Mouse (Mus musculus): ENCODE data around the gene Exosc5. TPM values are rescaled to one million over a fixed set of nuclear protein-coding genes. Genes with fewer than 3 reads are reported as not detected.
A peak's percentile ranks its signal among the peaks of the same experiment; 100 is the strongest.

The Exosc5 gene
- polyA plus RNA-seq, 1 experiment from 2014 or later = 93.5 TPM

DNA sequence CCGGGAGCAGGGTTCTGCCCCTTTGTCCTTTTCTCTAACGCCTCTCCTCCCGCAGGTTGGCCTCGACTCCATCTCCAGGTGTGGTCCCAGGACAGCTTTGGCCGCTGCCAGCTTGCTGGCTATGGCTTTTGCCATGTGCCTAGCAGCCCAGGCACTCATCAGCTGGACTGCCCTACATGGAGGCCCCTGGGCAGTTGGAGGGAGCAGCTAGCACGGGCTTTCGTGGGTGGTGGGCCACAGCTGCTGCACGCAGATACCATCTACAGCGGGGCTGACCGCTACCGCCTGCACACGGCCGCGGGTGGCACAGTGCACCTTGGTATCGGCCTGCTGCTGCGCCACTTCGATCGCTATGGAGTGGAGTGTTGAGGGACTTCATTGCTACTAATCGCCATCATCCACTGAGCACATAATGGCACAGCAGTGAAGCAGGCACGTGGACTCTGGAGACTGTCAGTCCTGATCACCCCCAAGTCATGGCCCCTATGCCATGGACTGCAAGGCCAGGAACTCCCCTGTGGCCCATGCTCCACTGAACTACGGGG is 27.0 kb downstream of the Exosc5 start:
- H3K4me1 ChIP-seq = peaks cover 59% of the 10 kb centered on the region
- peaks cover 10% of the 10 kb centered on the region; the same call in 1 of the 2 replicates for H3K36me3 ChIP-seq (replicated peaks)
- no peaks in the 10 kb centered on the region for H3K9me3 ChIP-seq
- no peak overlapping the region for H3K27ac ChIP-seq (replicated peaks)
- DNase-seq (ENCODE audit: low spot score) = no peak
- peak overlapping the region; percentile 67 for H3K4me3 ChIP-seq
- WGBS = 71% methylated on average over 21 of the region's 21 CpGs
- H3K27me3 ChIP-seq (replicated peaks; ENCODE audit: low read depth, poor library complexity, severe bottlenecking) = peaks cover 69% of the 10 kb centered on the region

- peaks cover 78% of the 10 kb centered on the region for H3K27me3 ChIP-seq (replicated peaks; ENCODE audit: low read depth, poor library complexity, severe bottlenecking)
- WGBS = 1% methylated on average over 69 of the region's 69 CpGs
- peak; percentile 78 for DNase-seq (ENCODE audit: low spot score)
Measured at GRCm38 (mm10) chr7:25686680-25687531, 27.9 kb downstream of the Exosc5 start, which contains the start of gene Tgfb1. Gene Tgfb1, plus strand, starts transcription at chr7:25687002.

DNA sequence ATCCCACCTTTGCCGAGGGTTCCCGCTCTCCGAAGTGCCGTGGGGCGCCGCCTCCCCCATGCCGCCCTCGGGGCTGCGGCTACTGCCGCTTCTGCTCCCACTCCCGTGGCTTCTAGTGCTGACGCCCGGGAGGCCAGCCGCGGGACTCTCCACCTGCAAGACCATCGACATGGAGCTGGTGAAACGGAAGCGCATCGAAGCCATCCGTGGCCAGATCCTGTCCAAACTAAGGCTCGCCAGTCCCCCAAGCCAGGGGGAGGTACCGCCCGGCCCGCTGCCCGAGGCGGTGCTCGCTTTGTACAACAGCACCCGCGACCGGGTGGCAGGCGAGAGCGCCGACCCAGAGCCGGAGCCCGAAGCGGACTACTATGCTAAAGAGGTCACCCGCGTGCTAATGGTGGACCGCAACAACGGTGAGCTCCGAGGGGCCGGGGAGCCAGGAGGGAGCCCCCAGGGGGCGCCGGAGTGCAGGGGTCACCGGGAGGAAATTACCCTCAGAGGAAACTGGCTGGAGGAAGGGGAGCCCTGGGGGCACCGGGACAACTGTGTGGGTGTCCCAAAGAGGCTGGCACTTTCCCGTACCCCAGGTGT is 28.9 kb downstream of the Exosc5 start:
- H3K27ac ChIP-seq (replicated peaks) = peak overlapping the region; percentile 82
- peaks cover 9% of the 10 kb centered on the region; the same call in 1 of the 2 replicates for H3K36me3 ChIP-seq (replicated peaks)
- peaks cover 47% of the 10 kb centered on the region for H3K4me1 ChIP-seq
- peak overlapping the region; percentile 67 for H3K4me3 ChIP-seq
- H3K9me3 ChIP-seq = no peaks in the 10 kb centered on the region
- DNase-seq (ENCODE audit: low spot score) = peak; percentile 58
- peaks cover 80% of the 10 kb centered on the region for H3K27me3 ChIP-seq (replicated peaks; ENCODE audit: low read depth, poor library complexity, severe bottlenecking)
- WGBS = under 1% methylated on average over 47 of the region's 47 CpGs

More at GRCm38 (mm10) chr7:25686680-25687531, 27.9 kb downstream of the Exosc5 start, which contains the start of gene Tgfb1:
- Histone ChIP-seq H3K27ac (replicated peaks) (peak within 1 kb of the TSS; percentile 82), H3K36me3 (replicated peaks) (peaks cover 10% of the 10 kb centered on the region; the same call in 1 of the 2 replicates), H3K4me1 (peaks cover 49% of the 10 kb centered on the region), H3K4me3 (peak within 1 kb of the TSS; percentile 67), H3K9me3 (no peaks in the 10 kb centered on the region)

- peak; percentile 71 for DNase-seq (ENCODE audit: low spot score)
- Histone ChIP-seq H3K36me3 (replicated peaks) (0 out of 2 replicates have a peak, but pooled peaks cover 3% of the 10 kb centered on the region), H3K27ac (replicated peaks) (peak overlapping the region; percentile 40; the same call in 1 of the 2 replicates), H3K27me3 (replicated peaks; ENCODE audit: low read depth, poor library complexity, severe bottlenecking) (peaks cover 77% of the 10 kb centered on the region), H3K4me1 (peaks cover 50% of the 10 kb centered on the region), H3K9me3 (no peaks in the 10 kb centered on the region), H3K4me3 (peak overlapping the region; percentile 67)
- 2% methylated on average over 52 of the region's 52 CpGs for WGBS
Measured at GRCm38 (mm10) chr7:25688810-25689586, 30.0 kb downstream of the Exosc5 start.

DNA sequence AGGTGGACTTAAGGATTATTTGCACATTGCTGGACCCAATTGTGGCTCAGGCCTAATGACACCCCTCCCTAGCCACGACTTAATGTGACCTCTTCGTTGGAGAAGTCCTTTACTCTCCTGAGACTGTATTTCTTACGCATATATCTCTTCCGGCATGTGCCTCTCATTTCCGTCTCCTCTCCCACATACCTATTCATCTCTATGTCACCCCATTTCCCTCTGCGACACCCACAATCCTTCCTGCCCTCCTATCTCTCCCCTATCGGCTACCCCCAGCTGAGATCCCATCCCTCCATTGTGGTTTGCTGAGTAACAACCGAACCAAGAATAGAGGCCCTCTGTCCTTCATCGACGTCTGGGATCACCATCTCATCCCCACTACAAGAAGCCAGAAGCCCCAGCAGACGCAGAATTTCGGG is 30.6 kb downstream of the Exosc5 start:
- 0 out of 2 replicates have a peak, but pooled peaks cover 3% of the 10 kb centered on the region for H3K36me3 ChIP-seq (replicated peaks)
- H3K4me1 ChIP-seq = peaks cover 52% of the 10 kb centered on the region
- H3K27ac ChIP-seq (replicated peaks) = no peak overlapping the region
- peaks cover 75% of the 10 kb centered on the region for H3K27me3 ChIP-seq (replicated peaks; ENCODE audit: low read depth, poor library complexity, severe bottlenecking)
- H3K4me3 ChIP-seq = peak overlapping the region; percentile 67
- WGBS = 12% methylated on average over 12 of the region's 12 CpGs
- no peak for DNase-seq (ENCODE audit: low spot score)
- H3K9me3 ChIP-seq = no peaks in the 10 kb centered on the region

GRCm38 (mm10) chr7:25690051-25690450 is 31.1 kb downstream of the Exosc5 start:
- 33% methylated on average over 5 of the region's 5 CpGs for WGBS
- Histone ChIP-seq H3K9me3 (no peaks in the 10 kb centered on the region), H3K4me3 (peak overlapping the region; percentile 67), H3K27ac (replicated peaks) (no peak overlapping the region), H3K27me3 (replicated peaks; ENCODE audit: low read depth, poor library complexity, severe bottlenecking) (peaks cover 71% of the 10 kb centered on the region), H3K4me1 (peaks cover 52% of the 10 kb centered on the region), H3K36me3 (replicated peaks) (0 out of 2 replicates have a peak, but pooled peaks cover 3% of the 10 kb centered on the region)
- DNase-seq (ENCODE audit: low spot score) = no peak

DNA sequence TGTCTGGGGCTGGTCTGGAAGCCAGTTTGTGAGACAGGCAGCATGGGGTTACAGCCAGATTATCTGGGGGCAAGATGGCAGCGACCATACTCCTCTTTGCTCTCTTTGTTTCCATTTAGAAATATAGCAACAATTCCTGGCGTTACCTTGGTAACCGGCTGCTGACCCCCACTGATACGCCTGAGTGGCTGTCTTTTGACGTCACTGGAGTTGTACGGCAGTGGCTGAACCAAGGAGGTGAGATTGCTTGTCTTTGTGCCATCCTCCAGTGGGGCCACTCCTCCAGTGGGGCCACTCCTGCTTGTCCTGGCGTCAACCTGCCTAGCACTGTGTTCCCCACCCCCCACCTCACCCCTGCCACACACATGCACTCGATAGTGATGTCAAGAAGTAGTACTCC is 35.1 kb downstream of the Exosc5 start:
- Histone ChIP-seq H3K27ac (replicated peaks) (no peak overlapping the region), H3K4me1 (peaks cover 14% of the 10 kb centered on the region), H3K4me3 (no peak overlapping the region), H3K9me3 (no peaks in the 10 kb centered on the region), H3K36me3 (replicated peaks) (no peaks in the 10 kb centered on the region), H3K27me3 (replicated peaks; ENCODE audit: low read depth, poor library complexity, severe bottlenecking) (peaks cover 34% of the 10 kb centered on the region)
- WGBS = 64% methylated on average over 8 of the region's 8 CpGs
- no peak for DNase-seq (ENCODE audit: low spot score)

- H3K9me3 ChIP-seq = peaks cover 21% of the 10 kb centered on the region
- peaks cover 16% of the 10 kb centered on the region for H3K4me1 ChIP-seq
- 52% methylated on average over 13 of the region's 13 CpGs for WGBS
Measured at GRCm38 (mm10) chr7:25699851-25700250, 40.9 kb downstream of the Exosc5 start.

GRCm38 (mm10) chr7:25700732-25701131 is 41.8 kb downstream of the Exosc5 start:
- no peak overlapping the region for H3K4me3 ChIP-seq
- H3K36me3 ChIP-seq (replicated peaks) = no peaks in the 10 kb centered on the region
- DNase-seq (ENCODE audit: low spot score) = no peak
- H3K9me3 ChIP-seq = peaks cover 21% of the 10 kb centered on the region
- H3K27ac ChIP-seq (replicated peaks) = no peak overlapping the region
- H3K4me1 ChIP-seq = peaks cover 21% of the 10 kb centered on the region
- 73% methylated on average over 12 of the region's 12 CpGs for WGBS
- peaks cover 29% of the 10 kb centered on the region for H3K27me3 ChIP-seq (replicated peaks; ENCODE audit: low read depth, poor library complexity, severe bottlenecking)

More at GRCm38 (mm10) chr7:25699851-25700250, 40.9 kb downstream of the Exosc5 start:
- H3K36me3 ChIP-seq (replicated peaks) = no peaks in the 10 kb centered on the region
- H3K4me3 ChIP-seq = no peak overlapping the region
- peaks cover 21% of the 10 kb centered on the region for H3K27me3 ChIP-seq (replicated peaks; ENCODE audit: low read depth, poor library complexity, severe bottlenecking)
- no peak for DNase-seq (ENCODE audit: low spot score)
- H3K27ac ChIP-seq (replicated peaks) = no peak overlapping the region

GRCm38 (mm10) chr7:25702350-25702749 is 43.4 kb downstream of the Exosc5 start:
- Histone ChIP-seq H3K36me3 (replicated peaks) (no peaks in the 10 kb centered on the region), H3K4me3 (no peak overlapping the region), H3K4me1 (peaks cover 34% of the 10 kb centered on the region), H3K27ac (replicated peaks) (no peak overlapping the region), H3K9me3 (peaks cover 21% of the 10 kb centered on the region), H3K27me3 (replicated peaks; ENCODE audit: low read depth, poor library complexity, severe bottlenecking) (peaks cover 30% of the 10 kb centered on the region)
- 90% methylated on average over 2 of the region's 2 CpGs for WGBS
- no peak for DNase-seq (ENCODE audit: low spot score)

DNA sequence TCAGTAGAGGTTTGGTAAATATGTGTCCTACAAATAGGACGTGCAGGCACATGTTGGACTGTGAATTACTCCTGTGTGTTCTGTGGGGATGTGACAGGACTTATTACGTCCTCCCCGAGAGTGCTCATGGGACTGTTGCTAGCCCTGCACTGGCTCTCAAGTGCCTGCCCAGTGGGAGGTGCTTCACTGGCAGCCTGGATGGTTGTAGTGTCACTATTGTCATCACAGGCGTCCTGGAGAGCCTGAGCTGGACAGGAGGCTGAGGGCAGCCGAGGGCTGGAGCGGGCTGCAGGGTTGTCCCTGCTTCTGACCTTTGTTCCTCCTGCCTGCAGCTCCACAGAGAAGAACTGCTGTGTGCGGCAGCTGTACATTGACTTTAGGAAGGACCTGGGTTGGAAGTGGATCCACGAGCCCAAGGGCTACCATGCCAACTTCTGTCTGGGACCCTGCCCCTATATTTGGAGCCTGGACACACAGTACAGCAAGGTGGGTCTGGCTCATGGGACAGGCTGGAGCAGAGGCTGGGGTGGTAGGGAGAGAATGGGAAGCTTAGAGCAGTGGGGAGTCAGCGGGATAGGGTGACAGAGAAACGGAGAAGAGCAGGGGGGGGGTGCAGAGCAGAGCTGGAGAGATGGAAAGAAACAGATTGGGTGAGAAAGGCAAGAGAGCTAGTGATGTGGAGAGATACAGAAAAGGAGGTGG is 45.0 kb downstream of the Exosc5 start:
- 20% methylated on average over 10 of the region's 10 CpGs for WGBS
- Histone ChIP-seq H3K4me3 (peak overlapping the region; percentile 57), H3K4me1 (peaks cover 47% of the 10 kb centered on the region), H3K27ac (replicated peaks) (no peak overlapping the region), H3K9me3 (peaks cover 21% of the 10 kb centered on the region), H3K27me3 (replicated peaks; ENCODE audit: low read depth, poor library complexity, severe bottlenecking) (peaks cover 30% of the 10 kb centered on the region), H3K36me3 (replicated peaks) (no peaks in the 10 kb centered on the region)
- no peak for DNase-seq (ENCODE audit: low spot score)
